Mouse (Mus musculus): ENCODE data around the gene Mgat3.

- no peak for TF ChIP-seq GATA1 (IDR thresholded peaks at IDR 0.05; ENCODE audit: borderline replicate concordance, low read length)
- no peak for TF ChIP-seq FLI1 (IDR thresholded peaks at IDR 0.05; ENCODE audit: low read length)
Measured at GRCm38 (mm10) chr15:80133682-80134449, 39.7 kb upstream of the Mgat3 start.

Data from megakaryocyte, embryonic 14.5 days (primary cell).